ENCODE assay signal across 12 mouse cellular contexts in the genomic region with DNA sequence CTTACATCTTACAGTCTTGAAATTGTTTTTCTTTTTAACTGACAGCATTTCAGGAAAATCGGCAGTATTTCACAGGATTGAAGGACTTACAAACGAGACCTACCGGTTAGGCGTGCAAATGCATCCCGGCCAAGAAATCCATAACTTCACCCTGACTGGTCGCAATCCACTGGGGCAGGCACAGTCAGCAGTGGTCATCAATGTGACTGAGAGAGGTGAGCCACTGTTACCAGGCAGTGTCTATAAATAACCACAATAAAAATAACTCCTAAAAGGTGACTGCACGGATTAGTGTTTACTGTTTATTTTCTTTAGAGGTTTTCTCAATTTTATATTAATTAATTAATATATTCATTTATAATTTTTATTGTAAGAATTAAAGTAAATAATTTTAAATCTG.
"Had no signal": no experiment of that assay in that cellular context is flagged by ENCODE, and none has a peak within 500 bp of the region (broad histone marks: within the 10 kb centered on the region; RNA-seq: fewer than 3 reads in every experiment).

No protein-coding gene starts in this region.

- H3K4me1 ChIP-seq: liver, embryonic 13.5 days had no signal

- H3K27me3 ChIP-seq: liver, embryonic 13.5 days had no signal

- H3K4me2 ChIP-seq: liver, embryonic 13.5 days; midbrain, embryonic 11.5 days had no signal

- DNase-seq: layer of hippocampus, adult 9-11 months; liver, embryonic 13.5 days; lung, adult 2 months; midbrain, embryonic 14.5 days; right cerebral cortex, adult 18-20 months; right cerebral cortex, postnatal 14 days; right cerebral cortex, postnatal 4 days; thymus, adult 2 months; thymus, postnatal 14 days; thymus, postnatal 4 days had no signal

- H3K9me3 ChIP-seq: liver, embryonic 13.5 days had no signal

- H3K27ac ChIP-seq: liver, embryonic 13.5 days; stomach, postnatal 0 days had no signal

- H3K4me3 ChIP-seq: liver, embryonic 13.5 days had no signal

- H3K9ac ChIP-seq: liver, embryonic 13.5 days had no signal
